Mouse (Mus musculus) CH12.LX (cell line): Measurements from ENCODE around the gene Bcl2l14.

Experiments used
- CTCF ChIP-seq, 2 experiments: IDR thresholded peaks in 1 of 2; conservative IDR thresholded peaks in 1 of 2; 2 replicates each; pipeline ENCODE4 v1.5.1; 2011 to 2012; ENCODE audit warnings: low read depth in 2 of 2, low read length in 2 of 2, improper control_type of control experiment in 1 of 2, inconsistent platforms in 1 of 2, mild to moderate bottlenecking in 1 of 2, moderate library complexity in 1 of 2
- SIN3A ChIP-seq: IDR thresholded peaks from 2 replicates; pipeline ENCODE4 v1.6.1; 2012; ENCODE audit warnings: low read length, improper control_type of control experiment, inconsistent platforms

DNA sequence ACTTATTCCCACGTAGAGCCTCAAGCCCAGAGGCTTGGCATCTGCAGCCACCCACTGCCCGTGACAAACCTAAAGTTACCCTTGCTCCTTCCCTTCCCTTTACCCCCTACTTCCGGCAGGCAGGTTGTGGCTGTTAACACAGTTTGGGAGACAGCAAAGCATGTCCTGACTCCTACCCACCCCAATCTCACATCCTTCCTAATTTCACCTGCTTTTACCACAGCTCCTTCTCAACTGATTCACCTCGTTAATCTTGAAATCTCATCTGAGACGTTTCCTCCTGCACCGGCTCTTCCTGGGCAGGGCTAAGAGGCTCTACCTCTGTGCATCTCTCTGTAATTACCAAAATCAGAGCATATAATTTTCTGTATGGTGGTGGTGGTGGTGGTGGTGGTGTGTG lies 31.5 kb upstream of the Bcl2l14 start:
- TF ChIP-seq CTCF (conservative IDR thresholded peaks at IDR 0.05 in 1 of 2, IDR thresholded peaks at IDR 0.05 in 1 of 2; ENCODE audit: low read depth in 2 of 2, low read length in 2 of 2): no peak
- no peak for TF ChIP-seq SIN3A
